Mouse (Mus musculus) forebrain, embryonic 15.5 days (tissue): Measurements from ENCODE around the gene Txndc8. TPM values are rescaled to one million over a fixed set of nuclear protein-coding genes. Genes with fewer than 3 reads are reported as not detected.

ENCODE experiments used
- polyA plus RNA-seq: library from polyadenylated mRNA; unstranded; fragments of >200 nt; fragmentation: Nextera tagmentation; extraction: Ambion mirVana; gene quantifications from 2 replicates; pipeline ENCODE4 v1.2.1, GENCODE M21; 2015

Gene Txndc8
- polyA plus RNA-seq, 1 experiment from 2014 or later: not detected

Other genes starting within 250 kb of the Txndc8 start
- not detected in 2 replicates for gene D630039A03Rik, start 92.8 kb downstream of the Txndc8 start, polyA plus RNA-seq
- 285 and 307 TPM in 2 replicates for gene Txn1, start 52.7 kb downstream of the Txndc8 start, polyA plus RNA-seq
- gene Svep1, start 197.7 kb upstream of the Txndc8 start, polyA plus RNA-seq: 0.31 and 0.46 TPM in 2 replicates